Mouse (Mus musculus) subcutaneous adipose tissue, adult 2 months (tissue): Measurements from ENCODE around the gene Rfc5. TPM values are rescaled to one million over a fixed set of nuclear protein-coding genes. Genes with fewer than 3 reads are reported as not detected.

Experiments
- polyA plus RNA-seq: library from polyadenylated mRNA; depleted of rRNA; stranded (reverse); fragments of >200 nt; gene quantifications from 2 replicates; pipeline ENCODE4 v1.2.3, GENCODE M21; 2012; ENCODE audit warnings: low replicate concordance; rRNA removed

The Rfc5 gene
- 7.9 and 20.7 TPM in 2 replicates for polyA plus RNA-seq

GRCm38 (mm10) chr5:117388877-117389276, at the start of gene Rfc5:
TSS of gene Rfc5 (minus strand) at chr5:117389047.

GRCm38 (mm10) chr5:117413507-117414501, 25.0 kb upstream of the Rfc5 start, which contains the start of gene Ksr2:
TSS of gene Ksr2 (plus strand) at chr5:117414000.

DNA sequence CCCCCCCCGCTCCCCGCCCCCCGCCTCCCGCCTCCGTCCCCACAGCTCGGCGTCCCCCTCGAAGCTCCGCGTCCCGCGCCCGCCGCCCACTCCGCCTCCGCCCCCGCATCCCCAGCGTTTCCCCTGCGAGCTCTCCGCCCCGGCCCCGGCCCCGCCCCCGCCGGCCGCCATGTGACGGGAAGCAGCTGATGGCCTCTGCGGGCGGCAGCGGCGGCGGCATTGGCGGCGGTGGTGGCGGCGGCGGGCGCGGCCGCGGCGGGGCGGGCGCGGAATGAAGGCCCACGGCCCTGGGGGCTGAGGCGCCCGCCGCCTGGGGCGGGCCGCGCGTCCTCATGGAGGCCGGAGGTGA, 31.7 kb downstream of the Rfc5 start, which contains the start of gene Wsb2:
Wsb2 (plus strand) TSS at position 176 of the 349 bp plus-strand sequence.

Other genes with a start within 250 kb of the Rfc5 start
- gene Pebp1, start 101.4 kb downstream of the Rfc5 start, polyA plus RNA-seq, result 391 and 489 TPM in 2 replicates
- gene Vsig10, start 70.0 kb downstream of the Rfc5 start, polyA plus RNA-seq, result 13.6 and 28.4 TPM in 2 replicates
- 158 and 193 TPM in 2 replicates for gene Wsb2, start 31.7 kb downstream of the Rfc5 start, polyA plus RNA-seq
- gene Ksr2, start 25.0 kb upstream of the Rfc5 start, polyA plus RNA-seq, result 0.10 TPM in 1 of 2 replicates, not detected in the other